Mouse (Mus musculus) embryonic facial prominence, embryonic 15.5 days (tissue): ENCODE data around the gene Cog6. TPM values are rescaled to one million over a fixed set of nuclear protein-coding genes. Genes with fewer than 3 reads are reported as not detected.

Experiments used
- ATAC-seq: fragments of 200-750 bp; cut with Nextera tagmentation; 2 replicates; pipeline ENCODE4 v1.8.0; 2017; ENCODE audit warnings: low read depth, moderate TSS enrichment; ENCODE audit not compliant: insufficient number of reproducible peaks, low FRiP score, low TSS enrichment
- H3K27ac ChIP-seq: fragments of 300-500 bp; sonication (generic); replicated peaks from 2 replicates; pipeline ENCODE4 v1.5.1; 2015; ENCODE audit warnings: mild to moderate bottlenecking, inconsistent platforms
- H3K27me3 ChIP-seq: fragments of 300-500 bp; sonication (generic); 2 replicates; pipeline ENCODE4 v1.6.1; 2015; ENCODE audit warnings: inconsistent platforms
- H3K36me3 ChIP-seq: fragments of 300-500 bp; sonication (generic); 2 replicates; pipeline ENCODE4 v1.6.1; 2015; ENCODE audit warnings: mild to moderate bottlenecking, inconsistent platforms
- H3K4me1 ChIP-seq: fragments of 300-500 bp; sonication (generic); 2 replicates; pipeline ENCODE4 v1.6.1; 2015; ENCODE audit warnings: inconsistent platforms
- H3K4me2 ChIP-seq: fragments of 300-500 bp; sonication (generic); replicated peaks from 2 replicates; pipeline ENCODE4 v1.6.1; 2015; ENCODE audit warnings: mild to moderate bottlenecking, inconsistent platforms
- H3K4me3 ChIP-seq: fragments of 300-500 bp; sonication (generic); replicated peaks from 2 replicates; pipeline ENCODE4 v1.5.1; 2015; ENCODE audit warnings: mild to moderate bottlenecking, inconsistent platforms
- H3K9ac ChIP-seq: fragments of 300-500 bp; sonication (generic); 2 replicates; pipeline ENCODE4 v1.6.1; 2015; ENCODE audit warnings: inconsistent platforms
- H3K9me3 ChIP-seq: fragments of 300-500 bp; sonication (generic); replicated peaks from 2 replicates; pipeline ENCODE4 v1.6.1; 2016; ENCODE audit warnings: inconsistent platforms
- WGBS: fragments of 180-500 bp; shearing (Covaris S2); methylation state at CpG from one replicate; pipeline ENCODE4 v1.1.7; 2015; 5-methylcytosine and 5-hydroxymethylcytosine counted together
- polyA plus RNA-seq: library from polyadenylated mRNA; unstranded; fragments of >200 nt; fragmentation: Nextera tagmentation; extraction: Ambion mirVana; gene quantifications from 2 replicates; pipeline ENCODE4 v1.2.1, GENCODE M21; 2015

Gene Cog6
- polyA plus RNA-seq: 43.8 and 44.5 TPM in 2 replicates

GRCm38 (mm10) chr3:53016436-53017340, at the start of gene Cog6:
TSS of gene Cog6 (minus strand) at chr3:53017237.
- H3K27ac ChIP-seq: no peak within 1 kb of the TSS

GRCm38 (mm10) chr3:53066095-53066372, 49.0 kb upstream of the Cog6 start:
- no peak for ATAC-seq
- Histone ChIP-seq H3K9ac (no peak overlapping the region), H3K36me3 (no peaks in the 10 kb centered on the region), H3K4me1 (peaks cover 25% of the 10 kb centered on the region), H3K27me3 (no peaks in the 10 kb centered on the region), H3K27ac (0 out of 2 replicates have a peak overlapping the region, but pooled peaks have one; percentile 9), H3K4me3 (no peak overlapping the region), H3K9me3 (no peaks in the 10 kb centered on the region), H3K4me2 (no peak overlapping the region)
- 36% methylated on average over 4 of the region's 4 CpGs for WGBS

More at GRCm38 (mm10) chr3:53016436-53017340, at the start of gene Cog6:
- WGBS: 5% methylated on average over 53 of the region's 53 CpGs
- Histone ChIP-seq H3K4me3 (peak within 1 kb of the TSS; percentile 86), H3K9ac (peak within 1 kb of the TSS; percentile 63), H3K9me3 (no peaks in the 10 kb centered on the region), H3K4me2 (peak within 1 kb of the TSS; percentile 70), H3K27me3 (no peaks in the 10 kb centered on the region), H3K36me3 (peaks cover 16% of the 10 kb centered on the region), H3K4me1 (0 out of 2 replicates have a peak, but pooled peaks cover 4% of the 10 kb centered on the region)
- peak; percentile 83; the same call in 1 of the 2 replicates for ATAC-seq

DNA sequence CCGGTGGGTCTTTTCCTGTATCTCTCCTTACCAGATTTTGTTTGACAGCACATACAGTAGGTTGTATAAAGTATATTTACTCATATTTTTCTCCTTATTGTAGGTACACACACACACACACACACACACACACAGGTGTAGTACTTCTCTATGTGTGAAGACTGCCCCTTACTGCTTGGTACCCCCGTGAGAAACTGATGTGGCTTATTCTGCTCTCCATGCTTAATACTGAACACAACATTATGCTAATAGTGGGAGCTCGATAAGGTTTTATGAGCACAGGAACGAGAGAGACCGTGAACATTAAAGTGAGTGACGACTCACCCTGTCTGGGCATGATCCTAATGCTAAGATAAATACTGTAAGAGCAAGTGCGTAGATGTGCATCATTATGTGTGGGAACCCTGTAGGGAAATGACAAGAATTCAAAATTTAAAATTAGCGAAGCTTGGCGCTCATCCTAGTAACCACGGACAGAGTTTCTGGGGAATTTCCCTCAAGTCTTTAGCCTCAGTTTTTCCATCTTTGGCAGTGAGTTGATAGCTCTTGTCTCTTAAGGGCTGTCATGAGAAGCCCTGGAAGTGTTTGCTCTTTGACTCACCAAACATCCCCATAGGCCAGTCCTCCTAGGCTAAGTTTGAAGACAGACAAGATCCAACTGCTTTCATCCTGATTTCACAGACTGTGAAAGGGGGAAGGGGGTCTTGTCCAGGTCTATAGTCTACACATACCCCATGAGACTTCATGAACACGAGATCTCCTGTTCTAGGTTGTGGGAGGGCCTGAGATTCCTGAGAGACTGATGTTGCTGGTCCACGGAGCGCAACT, 48.4 kb upstream of the Cog6 start:
- H3K27me3 ChIP-seq: no peaks in the 10 kb centered on the region
- no peak overlapping the region for H3K4me2 ChIP-seq
- 52% methylated on average over 13 of the region's 13 CpGs for WGBS
- no peaks in the 10 kb centered on the region for H3K36me3 ChIP-seq
- H3K4me1 ChIP-seq: peaks cover 25% of the 10 kb centered on the region
- H3K9ac ChIP-seq: no peak overlapping the region
- H3K27ac ChIP-seq: 0 out of 2 replicates have a peak overlapping the region, but pooled peaks have one; percentile 9
- ATAC-seq: no peak
- no peak overlapping the region for H3K4me3 ChIP-seq
- no peaks in the 10 kb centered on the region for H3K9me3 ChIP-seq

- Histone ChIP-seq H3K27me3 (no peaks in the 10 kb centered on the region), H3K4me3 (no peak overlapping the region), H3K9me3 (no peaks in the 10 kb centered on the region), H3K9ac (no peak overlapping the region), H3K36me3 (no peaks in the 10 kb centered on the region), H3K4me1 (peaks cover 29% of the 10 kb centered on the region), H3K27ac (no peak overlapping the region), H3K4me2 (0 out of 2 replicates have a peak overlapping the region, but pooled peaks have one; percentile 15)
- ATAC-seq: no peak
- 40% methylated on average over 13 of the region's 13 CpGs for WGBS
Measured at GRCm38 (mm10) chr3:53063423-53064147, 46.5 kb upstream of the Cog6 start.

- Histone ChIP-seq H3K4me1 (peaks cover 21% of the 10 kb centered on the region), H3K9me3 (no peaks in the 10 kb centered on the region), H3K27me3 (no peaks in the 10 kb centered on the region), H3K9ac (no peak overlapping the region), H3K4me2 (no peak overlapping the region), H3K36me3 (no peaks in the 10 kb centered on the region), H3K4me3 (no peak overlapping the region), H3K27ac (peak overlapping the region; percentile 11; the same call in 1 of the 2 replicates)
- WGBS: 42% methylated on average over 2 of the region's 2 CpGs
- no peak for ATAC-seq
Measured at GRCm38 (mm10) chr3:53059959-53060358, 42.9 kb upstream of the Cog6 start.

GRCm38 (mm10) chr3:53056430-53056829, 39.4 kb upstream of the Cog6 start:
- H3K27ac ChIP-seq: no peak overlapping the region
- no peak overlapping the region for H3K4me3 ChIP-seq
- H3K27me3 ChIP-seq: no peaks in the 10 kb centered on the region
- H3K9ac ChIP-seq: no peak overlapping the region
- H3K4me1 ChIP-seq: peaks cover 9% of the 10 kb centered on the region; the same call in 1 of the 2 replicates
- no peaks in the 10 kb centered on the region for H3K9me3 ChIP-seq
- H3K4me2 ChIP-seq: no peak overlapping the region
- ATAC-seq: no peak
- no peaks in the 10 kb centered on the region for H3K36me3 ChIP-seq
- WGBS: 78% methylated on average over 10 of the region's 10 CpGs

DNA sequence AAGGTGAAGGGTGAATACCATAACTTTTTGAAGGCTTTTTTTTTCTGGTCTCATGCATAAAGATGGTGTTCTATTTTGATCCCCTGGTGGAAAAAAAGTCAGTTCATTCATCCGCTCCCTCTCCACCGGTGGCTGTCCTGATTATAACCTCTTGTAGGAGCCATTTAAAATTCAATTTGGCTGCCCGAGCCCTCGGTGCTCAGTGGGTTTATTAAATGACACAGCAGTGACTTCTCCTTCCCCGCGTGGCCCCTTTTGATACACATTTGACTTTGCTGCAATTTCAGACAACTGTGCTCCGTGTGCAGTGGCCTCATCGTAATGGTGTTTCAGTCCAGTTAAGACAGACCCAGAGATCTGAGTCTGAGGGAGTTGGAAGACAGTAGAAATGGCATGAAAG, 35.3 kb upstream of the Cog6 start:
- no peak for ATAC-seq
- no peak overlapping the region for H3K4me2 ChIP-seq
- 0 out of 2 replicates have a peak, but pooled peaks cover 4% of the 10 kb centered on the region for H3K4me1 ChIP-seq
- no peak overlapping the region for H3K27ac ChIP-seq
- no peak overlapping the region for H3K9ac ChIP-seq
- H3K9me3 ChIP-seq: no peaks in the 10 kb centered on the region
- no peaks in the 10 kb centered on the region for H3K36me3 ChIP-seq
- no peak overlapping the region for H3K4me3 ChIP-seq
- H3K27me3 ChIP-seq: no peaks in the 10 kb centered on the region
- 56% methylated on average over 8 of the region's 8 CpGs for WGBS

DNA sequence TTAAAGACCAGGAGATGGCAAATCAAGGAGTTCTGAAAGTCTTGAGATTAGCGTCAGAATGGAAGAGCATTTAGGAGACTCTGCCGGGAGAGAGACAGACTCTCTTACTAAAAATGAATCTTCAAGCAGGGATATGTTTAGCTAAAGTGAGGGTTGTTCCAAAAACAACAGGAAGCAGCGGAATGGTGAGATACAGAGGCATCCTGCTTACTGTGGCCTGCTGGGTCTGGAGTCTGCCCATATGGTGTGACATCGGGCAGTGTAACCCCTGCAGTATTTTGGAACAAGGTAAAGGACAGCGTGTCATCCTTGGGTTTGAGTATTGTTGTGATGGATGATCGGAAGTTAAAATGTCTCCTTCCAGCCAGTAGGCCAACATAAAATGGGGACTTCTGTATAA, 29.3 kb upstream of the Cog6 start:
- Histone ChIP-seq H3K4me2 (no peak overlapping the region), H3K27ac (no peak overlapping the region), H3K9me3 (no peaks in the 10 kb centered on the region), H3K36me3 (no peaks in the 10 kb centered on the region), H3K4me1 (peaks cover 16% of the 10 kb centered on the region), H3K4me3 (no peak overlapping the region), H3K27me3 (0 out of 2 replicates have a peak, but pooled peaks cover 3% of the 10 kb centered on the region), H3K9ac (no peak overlapping the region)
- no peak for ATAC-seq
- WGBS: 83% methylated on average over 6 of the region's 6 CpGs

GRCm38 (mm10) chr3:53045697-53046096, 28.7 kb upstream of the Cog6 start:
- Histone ChIP-seq H3K4me2 (no peak overlapping the region), H3K9me3 (no peaks in the 10 kb centered on the region), H3K4me3 (no peak overlapping the region), H3K4me1 (peaks cover 21% of the 10 kb centered on the region), H3K9ac (no peak overlapping the region), H3K27ac (no peak overlapping the region), H3K27me3 (0 out of 2 replicates have a peak, but pooled peaks cover 3% of the 10 kb centered on the region), H3K36me3 (no peaks in the 10 kb centered on the region)
- WGBS: 82% methylated on average over 4 of the region's 4 CpGs
- no peak for ATAC-seq

- Histone ChIP-seq H3K36me3 (no peaks in the 10 kb centered on the region), H3K27me3 (0 out of 2 replicates have a peak, but pooled peaks cover 10% of the 10 kb centered on the region), H3K9ac (no peak overlapping the region), H3K27ac (peak overlapping the region; percentile 8; the same call in 1 of the 2 replicates), H3K4me3 (peak overlapping the region; percentile 20), H3K9me3 (no peaks in the 10 kb centered on the region), H3K4me1 (peaks cover 26% of the 10 kb centered on the region), H3K4me2 (peak overlapping the region; percentile 91)
- WGBS: 52% methylated on average over 11 of the region's 11 CpGs
- no peak for ATAC-seq
Measured at GRCm38 (mm10) chr3:53044682-53045299, 27.8 kb upstream of the Cog6 start.
